Mouse (Mus musculus) megakaryocyte, embryonic 14.5 days (primary cell): Measurements from ENCODE around the gene Nus1. TPM values are rescaled to one million over a fixed set of nuclear protein-coding genes. Genes with fewer than 3 reads are reported as not detected.

ENCODE experiments used
- H3K27me3 ChIP-seq: replicated peaks from 2 replicates; pipeline ENCODE3; 2012; ENCODE audit warnings: inconsistent platforms
- H3K36me3 ChIP-seq: replicated peaks from 2 replicates; pipeline ENCODE3; 2012; ENCODE audit warnings: low read length, inconsistent platforms, mixed read lengths
- H3K4me1 ChIP-seq: 2 replicates; pipeline ENCODE4 v1.6.1; 2012; ENCODE audit warnings: inconsistent platforms
- H3K4me3 ChIP-seq: replicated peaks from 2 replicates; pipeline ENCODE3; 2012; ENCODE audit warnings: moderate library complexity, mild to moderate bottlenecking, inconsistent platforms
- H3K9me3 ChIP-seq: 2 replicates; pipeline ENCODE4 v1.6.1; 2012; ENCODE audit warnings: inconsistent platforms
- FLI1 ChIP-seq: IDR thresholded peaks from 2 replicates; pipeline ENCODE4 v1.6.1; 2012; ENCODE audit warnings: low read length, inconsistent platforms, mixed read lengths
- GATA1 ChIP-seq: IDR thresholded peaks from 3 replicates; pipeline ENCODE4 v1.6.1; 2012; ENCODE audit warnings: mixed read lengths, low read length, inconsistent platforms, borderline replicate concordance
- polyA plus RNA-seq: library from polyadenylated mRNA; stranded (reverse); fragments of >175 nt; gene quantifications from 2 replicates; pipeline ENCODE4 v1.2.3, GENCODE M21; 2012; ENCODE audit warnings: low replicate concordance; ENCODE audit not compliant: insufficient read depth

Nus1 gene
- 12.7 and 17.5 TPM in 2 replicates for polyA plus RNA-seq

GRCm38 (mm10) chr10:52417299-52417997, at the start of gene Nus1:
TSS of gene Nus1 (plus strand) at chr10:52417547.
- Histone ChIP-seq H3K4me3 (peak within 1 kb of the TSS; percentile 92), H3K4me1 (peaks cover 55% of the 10 kb centered on the region), H3K36me3 (peaks cover 11% of the 10 kb centered on the region), H3K9me3 (no peaks in the 10 kb centered on the region), H3K27me3 (peaks cover 2% of the 10 kb centered on the region)
- no peak for TF ChIP-seq FLI1

- Histone ChIP-seq H3K9me3 (no peaks in the 10 kb centered on the region), H3K4me1 (peaks cover 4% of the 10 kb centered on the region; the same call in 1 of the 2 replicates), H3K4me3 (no peak overlapping the region), H3K27me3 (no peaks in the 10 kb centered on the region), H3K36me3 (peaks cover 4% of the 10 kb centered on the region)
- no peak for TF ChIP-seq GATA1
- no peak for TF ChIP-seq FLI1
Measured at GRCm38 (mm10) chr10:52368376-52368775, 49.0 kb upstream of the Nus1 start.

DNA sequence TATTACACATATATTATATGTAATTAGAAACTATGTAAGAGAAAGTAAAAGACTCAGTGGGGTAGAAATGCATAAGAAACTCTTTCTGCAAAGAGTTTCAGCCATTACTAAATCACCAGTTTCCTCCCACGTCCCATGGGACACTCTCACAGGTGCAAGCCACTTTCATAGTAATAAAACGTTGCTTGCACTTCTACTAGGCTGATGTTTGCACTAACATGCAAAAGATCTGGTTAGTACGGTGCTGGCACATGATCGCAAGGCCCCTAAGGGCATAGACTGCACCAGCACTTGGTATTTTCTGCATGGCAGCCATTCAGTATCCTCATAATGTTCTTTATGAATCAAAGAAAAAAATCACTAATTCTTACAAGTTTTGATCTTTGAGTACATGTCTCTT, 43.5 kb upstream of the Nus1 start:
- no peaks in the 10 kb centered on the region for H3K27me3 ChIP-seq
- no peaks in the 10 kb centered on the region for H3K36me3 ChIP-seq
- H3K4me3 ChIP-seq: no peak overlapping the region
- H3K4me1 ChIP-seq: peaks cover 30% of the 10 kb centered on the region
- no peaks in the 10 kb centered on the region for H3K9me3 ChIP-seq
- no peak for TF ChIP-seq GATA1
- no peak for TF ChIP-seq FLI1

DNA sequence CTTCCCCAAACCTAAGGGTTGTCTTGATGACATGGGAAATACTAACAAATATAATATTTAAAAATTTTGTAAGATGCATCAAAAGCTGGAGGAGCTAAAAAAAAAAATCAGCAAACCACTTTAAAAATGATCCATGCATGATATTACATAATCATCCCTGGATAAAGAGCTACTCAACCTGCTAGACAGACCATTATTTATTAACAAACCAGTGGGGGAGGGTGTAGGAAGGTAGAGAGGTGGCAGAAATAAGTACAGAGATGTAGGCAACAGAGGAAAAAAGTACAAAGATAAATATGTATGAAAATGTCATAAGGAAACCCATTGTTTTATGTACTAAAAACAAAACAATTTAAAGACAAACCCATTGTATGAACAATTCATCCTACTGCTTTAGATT, 42.7 kb upstream of the Nus1 start:
- no peaks in the 10 kb centered on the region for H3K27me3 ChIP-seq
- H3K36me3 ChIP-seq: no peaks in the 10 kb centered on the region
- no peak overlapping the region for H3K4me3 ChIP-seq
- H3K4me1 ChIP-seq: peaks cover 36% of the 10 kb centered on the region
- TF ChIP-seq GATA1: no peak
- TF ChIP-seq FLI1: no peak
- no peaks in the 10 kb centered on the region for H3K9me3 ChIP-seq

DNA sequence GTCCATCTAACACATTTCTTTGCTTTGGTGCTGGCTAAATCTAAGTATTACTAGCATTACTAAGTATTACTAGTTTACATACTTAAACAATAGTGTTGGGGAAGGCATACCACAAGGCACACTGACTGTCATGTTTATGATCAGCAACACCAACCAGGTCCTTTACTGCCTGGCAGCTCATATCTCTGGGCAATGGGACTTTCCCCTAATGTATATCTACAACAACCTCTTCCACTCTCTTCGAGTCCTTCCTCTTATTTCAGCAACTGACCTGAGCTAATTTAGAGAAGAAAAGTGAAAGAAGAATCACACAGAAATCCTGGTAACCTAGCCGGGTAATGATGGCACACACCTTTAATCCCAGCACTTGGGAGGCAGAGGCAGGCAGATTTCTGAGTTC, 40.9 kb upstream of the Nus1 start:
- no peaks in the 10 kb centered on the region for H3K36me3 ChIP-seq
- TF ChIP-seq FLI1 (no peak), GATA1 (no peak)
- peaks cover 49% of the 10 kb centered on the region for H3K4me1 ChIP-seq
- H3K4me3 ChIP-seq: no peak overlapping the region
- H3K27me3 ChIP-seq: no peaks in the 10 kb centered on the region
- no peaks in the 10 kb centered on the region for H3K9me3 ChIP-seq

- no peak overlapping the region for H3K4me3 ChIP-seq
- TF ChIP-seq FLI1: no peak
- no peak for TF ChIP-seq GATA1
- H3K27me3 ChIP-seq: no peaks in the 10 kb centered on the region
- H3K9me3 ChIP-seq: no peaks in the 10 kb centered on the region
- H3K36me3 ChIP-seq: no peaks in the 10 kb centered on the region
- peaks cover 52% of the 10 kb centered on the region for H3K4me1 ChIP-seq
Measured at GRCm38 (mm10) chr10:52377813-52378212, 39.5 kb upstream of the Nus1 start.

GRCm38 (mm10) chr10:52381321-52381801, 36.0 kb upstream of the Nus1 start:
- H3K9me3 ChIP-seq: no peaks in the 10 kb centered on the region
- H3K36me3 ChIP-seq: no peaks in the 10 kb centered on the region
- peak overlapping the region; percentile 99 for H3K4me3 ChIP-seq
- no peak for TF ChIP-seq GATA1
- no peak for TF ChIP-seq FLI1
- peaks cover 57% of the 10 kb centered on the region for H3K4me1 ChIP-seq
- no peaks in the 10 kb centered on the region for H3K27me3 ChIP-seq

GRCm38 (mm10) chr10:52381845-52382591, 35.3 kb upstream of the Nus1 start, which contains the start of gene Gopc:
TSS of gene Gopc (minus strand) at chr10:52382124.
- Histone ChIP-seq H3K36me3 (no peaks in the 10 kb centered on the region), H3K27me3 (no peaks in the 10 kb centered on the region), H3K4me3 (peak within 1 kb of the TSS; percentile 99), H3K9me3 (no peaks in the 10 kb centered on the region), H3K4me1 (peaks cover 52% of the 10 kb centered on the region)
- TF ChIP-seq GATA1 (no peak), FLI1 (no peak)

DNA sequence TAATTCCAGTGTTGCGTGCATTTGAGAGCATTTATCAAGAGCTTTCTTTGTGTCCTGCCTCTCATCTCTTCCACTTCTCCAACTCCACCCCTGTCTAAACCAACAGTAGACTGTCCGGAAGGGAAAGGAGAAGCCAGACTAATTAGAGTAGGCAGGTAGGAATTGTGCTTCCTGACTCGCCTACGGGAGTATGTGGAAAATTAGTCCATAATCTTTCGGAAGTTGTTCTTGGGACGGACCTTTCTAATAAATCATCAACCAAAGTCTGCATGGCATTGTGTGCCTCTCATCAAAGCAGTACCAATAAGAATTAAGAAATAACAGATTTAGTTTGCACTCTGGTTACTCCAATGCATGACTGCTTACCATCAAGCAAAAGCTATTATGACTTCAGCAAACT, 34.3 kb upstream of the Nus1 start:
- H3K4me1 ChIP-seq: peaks cover 46% of the 10 kb centered on the region
- H3K27me3 ChIP-seq: no peaks in the 10 kb centered on the region
- TF ChIP-seq GATA1: no peak
- peak overlapping the region; percentile 99 for H3K4me3 ChIP-seq
- no peaks in the 10 kb centered on the region for H3K9me3 ChIP-seq
- H3K36me3 ChIP-seq: no peaks in the 10 kb centered on the region

- Histone ChIP-seq H3K36me3 (no peaks in the 10 kb centered on the region), H3K4me3 (no peak overlapping the region), H3K4me1 (peaks cover 41% of the 10 kb centered on the region), H3K27me3 (no peaks in the 10 kb centered on the region), H3K9me3 (no peaks in the 10 kb centered on the region)
- TF ChIP-seq FLI1 (no peak), GATA1 (no peak)
Measured at GRCm38 (mm10) chr10:52383522-52383921, 33.8 kb upstream of the Nus1 start.
